Mouse (Mus musculus) CH12.LX (cell line): ENCODE results near the gene Ddx46.

ENCODE experiments used
- CTCF ChIP-seq, 2 experiments: IDR thresholded peaks in 1 of 2; conservative IDR thresholded peaks in 1 of 2; 2 replicates each; pipeline ENCODE4 v1.5.1; 2011 to 2012; ENCODE audit warnings: low read depth in 2 of 2, low read length in 2 of 2, improper control_type of control experiment in 1 of 2, inconsistent platforms in 1 of 2, mild to moderate bottlenecking in 1 of 2, moderate library complexity in 1 of 2
- EP300 ChIP-seq: IDR thresholded peaks from 2 replicates; pipeline ENCODE4 v1.6.1; 2011; ENCODE audit warnings: low read length, improper control_type of control experiment
- ETS1 ChIP-seq: conservative IDR thresholded peaks from 2 replicates; pipeline ENCODE4 v1.6.1; 2012; ENCODE audit warnings: low read depth, mild to moderate bottlenecking, inconsistent platforms, low read length, improper control_type of control experiment, moderate library complexity
- MAX ChIP-seq: IDR thresholded peaks from 2 replicates; pipeline ENCODE4 v1.6.1; 2011; ENCODE audit warnings: low read length, improper control_type of control experiment
- NRF1 ChIP-seq: IDR thresholded peaks from 2 replicates; pipeline ENCODE4 v1.6.1; 2014; ENCODE audit warnings: low read depth, mild to moderate bottlenecking, inconsistent platforms, low read length, improper control_type of control experiment, moderate library complexity
- POLR2A ChIP-seq: IDR thresholded peaks from 2 replicates; pipeline ENCODE4 v1.6.1; 2011; ENCODE audit warnings: low read depth, mild to moderate bottlenecking, improper control_type of control experiment, low read length
- UBTF ChIP-seq: IDR thresholded peaks from 2 replicates; pipeline ENCODE4 v1.6.1; 2012; ENCODE audit warnings: low read depth, mild to moderate bottlenecking, inconsistent platforms, low read length, improper control_type of control experiment, moderate library complexity

GRCm38 (mm10) chr13:55593254-55593747 lies 41.5 kb upstream of the Ddx46 start:
- TF ChIP-seq ETS1: no peak
- TF ChIP-seq POLR2A: no peak
- TF ChIP-seq NRF1: no peak
- no peak for TF ChIP-seq CTCF (conservative IDR thresholded peaks at IDR 0.05 in 1 of 2, IDR thresholded peaks at IDR 0.05 in 1 of 2; ENCODE audit: low read depth in 2 of 2, low read length in 2 of 2)
- no peak for TF ChIP-seq UBTF
- no peak for TF ChIP-seq EP300
- TF ChIP-seq MAX: no peak
